Mouse (Mus musculus) thymus, postnatal 25 days (tissue): ENCODE measurements around the gene Endog.

Experiments used
- DNase-seq: peaks from one replicate; pipeline ENCODE4 v3.0.0; 2022

Gene Endog

DNA sequence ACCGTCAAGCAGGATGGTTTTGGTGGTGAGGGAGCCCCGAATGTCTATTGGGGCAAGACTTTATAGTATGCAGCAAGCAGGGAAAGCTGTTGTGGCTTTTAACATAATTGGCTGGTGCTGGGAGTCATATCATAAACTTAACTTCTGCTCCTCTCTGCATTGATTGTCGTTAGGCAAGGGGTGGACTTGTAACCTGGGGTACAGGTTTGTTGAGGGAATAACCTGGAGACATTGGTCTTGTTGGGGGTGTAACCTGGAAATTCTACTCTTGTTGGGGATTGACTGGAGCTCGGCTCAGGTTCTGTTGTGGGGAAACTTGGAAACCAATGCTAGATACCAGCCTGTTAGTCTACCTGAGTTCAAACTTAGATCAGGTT is 40.9 kb downstream of the Endog start:
- no peak for DNase-seq

DNA sequence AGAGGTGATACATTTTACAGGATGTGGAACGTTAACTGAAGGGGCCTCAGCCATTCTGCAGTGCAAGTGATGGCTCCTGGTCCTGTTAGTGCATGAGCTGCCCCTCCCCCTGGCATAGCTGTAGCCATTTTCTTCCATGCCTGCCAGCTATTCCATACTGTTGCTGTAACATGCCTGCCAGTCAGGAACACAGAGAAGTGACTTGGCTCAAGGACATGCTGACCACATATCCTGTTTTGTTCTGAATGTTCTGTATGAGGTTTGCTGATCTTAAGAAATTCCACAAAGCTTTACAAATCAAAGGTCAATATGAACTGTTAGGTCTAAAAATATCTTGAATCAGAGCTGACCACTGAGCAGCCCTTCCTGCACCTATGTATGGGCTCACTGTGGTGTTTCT is 41.7 kb downstream of the Endog start:
- no peak for DNase-seq

DNA sequence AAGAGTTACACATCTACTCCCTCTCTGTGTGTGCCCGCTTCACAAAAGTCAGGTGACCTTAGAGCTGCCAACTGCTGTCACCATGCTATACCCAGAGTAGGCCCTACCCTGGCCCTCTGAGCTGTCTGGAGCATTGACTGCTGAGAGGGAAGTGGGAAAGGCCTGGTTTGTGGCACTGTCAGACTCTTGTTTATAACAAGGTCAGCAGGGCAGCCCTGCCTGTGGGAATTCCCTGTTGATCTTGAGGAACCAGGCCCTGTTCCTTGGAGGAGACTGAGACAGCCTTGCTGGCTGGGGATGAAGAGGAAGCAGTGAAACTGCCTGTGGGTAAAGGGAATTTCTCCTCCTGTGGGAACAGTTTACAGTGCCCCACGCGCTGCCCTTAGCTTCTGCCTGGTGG is 43.5 kb downstream of the Endog start:
- DNase-seq: no peak

DNA sequence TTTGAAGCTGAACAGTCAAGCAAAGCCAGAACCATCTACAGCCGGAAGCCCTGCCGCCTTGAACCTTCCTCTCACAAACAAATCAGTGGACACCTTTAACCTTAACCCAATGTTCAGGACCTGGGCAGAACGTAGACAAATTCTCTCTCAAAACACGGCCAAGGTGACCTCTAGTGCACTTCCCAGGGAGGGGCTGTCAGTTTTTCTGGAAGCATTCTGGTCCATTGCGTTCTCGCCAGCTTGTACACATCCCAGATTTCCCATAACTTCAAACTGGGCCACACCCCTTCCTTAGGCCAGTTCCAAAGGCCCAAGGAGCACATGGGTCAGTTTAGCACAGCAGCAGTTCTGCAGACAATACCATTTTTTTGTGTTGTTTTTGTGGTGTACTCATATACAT is 44.2 kb downstream of the Endog start:
- DNase-seq: no peak

DNA sequence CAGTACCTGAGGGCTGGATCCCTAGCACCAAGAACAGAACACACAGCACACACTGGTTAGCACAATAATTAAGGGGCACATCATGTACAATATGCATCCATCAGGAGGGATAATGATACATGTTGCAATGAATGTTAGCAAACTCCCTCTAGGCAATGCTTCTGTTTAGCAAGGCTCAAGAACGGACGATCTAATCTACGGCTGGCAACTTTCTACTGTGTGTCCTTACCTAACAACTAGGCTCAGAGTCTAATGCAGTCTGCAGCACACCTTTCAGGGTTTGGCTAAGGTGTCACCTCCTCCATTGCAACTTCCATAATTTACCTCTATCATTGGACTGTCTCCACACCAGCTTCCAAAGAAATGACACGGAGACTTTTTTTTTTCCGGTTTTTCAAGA is 45.0 kb downstream of the Endog start:
- no peak for DNase-seq
